Mouse (Mus musculus): Measurements from ENCODE around the gene Haghl. TPM values are rescaled to one million over a fixed set of nuclear protein-coding genes. Genes with fewer than 3 reads are reported as not detected.
"Not testable (repeated sequence)": the region's sequence is repeated elsewhere in the genome, so short reads cannot be mapped to it uniquely, and the experiment has no call there.

The Haghl gene
- polyA plus RNA-seq, 2 experiments from 2014 or later, result 27.2 to 30.3 TPM

- no peak for ATAC-seq
Measured at GRCm38 (mm10) chr17:25744311-25744710, 41.2 kb downstream of the Haghl start.

GRCm38 (mm10) chr17:25743831-25744230 is 41.6 kb downstream of the Haghl start:
- no peak for ATAC-seq

GRCm38 (mm10) chr17:25741471-25741870 is 44.0 kb downstream of the Haghl start:
- not testable (repeated sequence) for ATAC-seq

- no peak for ATAC-seq
Measured at GRCm38 (mm10) chr17:25738861-25739260, 46.6 kb downstream of the Haghl start.

- ATAC-seq, result no peak
Measured at GRCm38 (mm10) chr17:25735745-25736144, 49.7 kb downstream of the Haghl start, which contains the start of gene Mslnl. Gene Mslnl, plus strand, starts transcription at chr17:25736042.

GRCm38 (mm10) chr17:25735246-25735645 is 50.2 kb downstream of the Haghl start:
- no peak for ATAC-seq

GRCm38 (mm10) chr17:25732082-25732481 is 53.4 kb downstream of the Haghl start:
- no peak for ATAC-seq

Other genes starting within 250 kb of the Haghl start
- gene Sox8, start 215.0 kb downstream of the Haghl start, polyA plus RNA-seq (2017; shearing (Covaris generic)), result under 1 TPM in 1 of 2 experiments, not detected in 1; 0.25 TPM
- gene Lmf1, start 206.6 kb downstream of the Haghl start, polyA plus RNA-seq (2017; shearing (Covaris generic)), result 10 to 100 TPM; 12.1 to 16.7 TPM
- gene Gng13, start 68.5 kb downstream of the Haghl start, polyA plus RNA-seq (2017; shearing (Covaris generic)), result not detected
- gene Chtf18, start 58.3 kb downstream of the Haghl start, polyA plus RNA-seq (2017; shearing (Covaris generic)), result 1 to 10 TPM; 4.0 to 6.7 TPM
- gene Rpusd1, start 58.0 kb downstream of the Haghl start, polyA plus RNA-seq (2017; shearing (Covaris generic)), result 10 to 100 TPM in 1 of 2 experiments, 1 to 10 TPM in 1; 9.3 to 10.3 TPM
- gene Mslnl, start 49.6 kb downstream of the Haghl start, polyA plus RNA-seq (2017; shearing (Covaris generic)), result under 1 TPM in 1 of 2 experiments, not detected in 1; 0.18 TPM
- gene Msln, start 31.3 kb downstream of the Haghl start, polyA plus RNA-seq (2017; shearing (Covaris generic)), result not detected
- gene Narfl, start 11.9 kb downstream of the Haghl start, polyA plus RNA-seq (2017; shearing (Covaris generic)), result 10 to 100 TPM; 15.6 to 20.9 TPM
- under 1 TPM in 1 of 2 experiments, not detected in 1; 0.62 TPM for gene Ccdc78, start 907 bp upstream of the Haghl start, polyA plus RNA-seq (2017; shearing (Covaris generic))
- gene Fam173a, start 7.2 kb upstream of the Haghl start, polyA plus RNA-seq (2017; shearing (Covaris generic)), result 100 to 1,000 TPM; 196 to 238 TPM
- gene AC134908.4, start 10.0 kb upstream of the Haghl start, polyA plus RNA-seq (2017; shearing (Covaris generic)), result not detected
- 1 to 10 TPM; 2.2 to 4.6 TPM for gene Metrn, start 11.5 kb upstream of the Haghl start, polyA plus RNA-seq (2017; shearing (Covaris generic))
- under 1 TPM in 1 of 2 experiments, not detected in 1; 0.16 TPM for gene Fbxl16, start 23.4 kb upstream of the Haghl start, polyA plus RNA-seq (2017; shearing (Covaris generic))
- 10 to 100 TPM; 11.9 to 17.9 TPM for gene Wdr24, start 38.0 kb upstream of the Haghl start, polyA plus RNA-seq (2017; shearing (Covaris generic))
- gene Jmjd8, start 43.2 kb upstream of the Haghl start, polyA plus RNA-seq (2017; shearing (Covaris generic)), result 10 to 100 TPM; 11.4 to 21.9 TPM
- gene Stub1, start 47.7 kb upstream of the Haghl start, polyA plus RNA-seq (2017; shearing (Covaris generic)), result 10 to 100 TPM; 68.3 to 85.7 TPM
- 1 to 10 TPM in 1 of 2 experiments, not detected in 1; 1.1 TPM for gene Rhbdl1, start 51.6 kb upstream of the Haghl start, polyA plus RNA-seq (2017; shearing (Covaris generic))
- gene Gm20683, start 56.1 kb upstream of the Haghl start, polyA plus RNA-seq (2017; shearing (Covaris generic)), result 1 to 10 TPM in 1 of 2 experiments, not detected in 1; 1.1 TPM
- gene Rhot2, start 59.2 kb upstream of the Haghl start, polyA plus RNA-seq (2017; shearing (Covaris generic)), result 10 to 100 TPM; 18.4 to 29.8 TPM
- 1 to 10 TPM; 3.8 to 8.3 TPM for gene Wdr90, start 75.8 kb upstream of the Haghl start, polyA plus RNA-seq (2017; shearing (Covaris generic))
- 1 to 10 TPM; 2.2 to 6.9 TPM for gene Mcrip2, start 83.1 kb upstream of the Haghl start, polyA plus RNA-seq (2017; shearing (Covaris generic))
- gene Mettl26, start 89.4 kb upstream of the Haghl start, polyA plus RNA-seq (2017; shearing (Covaris generic)), result 100 to 1,000 TPM in 1 of 2 experiments, 10 to 100 TPM in 1; 88.3 to 119 TPM
- gene Wfikkn1, start 95.2 kb upstream of the Haghl start, polyA plus RNA-seq (2017; shearing (Covaris generic)), result under 1 TPM; 0.48 to 0.82 TPM
- gene Rab40c, start 134.1 kb upstream of the Haghl start, polyA plus RNA-seq (2017; shearing (Covaris generic)), result 1 to 10 TPM; 5.1 to 5.6 TPM
- gene Pigq, start 159.3 kb upstream of the Haghl start, polyA plus RNA-seq (2017; shearing (Covaris generic)), result 10 to 100 TPM; 19.0 to 26.6 TPM
- gene Nhlrc4, start 159.3 kb upstream of the Haghl start, polyA plus RNA-seq (2017; shearing (Covaris generic)), result not detected
- gene A930017K11Rik, start 166.9 kb upstream of the Haghl start, polyA plus RNA-seq (2017; shearing (Covaris generic)), result not detected
- gene Capn15, start 200.1 kb upstream of the Haghl start, polyA plus RNA-seq (2017; shearing (Covaris generic)), result 1 to 10 TPM; 5.2 to 7.1 TPM

Data from activated CD4-positive, CD25-positive, alpha-beta regulatory T cell, adult 4 months (primary cell).